Mouse (Mus musculus) MEL (cell line): ENCODE measurements around the gene Efcab2.

Experiments
- CHD1 ChIP-seq: IDR thresholded peaks from 2 replicates; pipeline ENCODE4 v1.6.1; 2012; ENCODE audit warnings: low read depth, mild to moderate bottlenecking, inconsistent platforms, low read length, improper control_type of control experiment
- CTCF ChIP-seq, 3 experiments: IDR thresholded peaks in 2 of 3; conservative IDR thresholded peaks in 1 of 3; 2 replicates each; pipeline ENCODE4 v1.5.1; 2011 to 2012; ENCODE audit warnings: low read length in 3 of 3, low read depth in 2 of 3, mild to moderate bottlenecking in 2 of 3, improper control_type of control experiment in 1 of 3, inconsistent platforms in 1 of 3, mixed read lengths in 1 of 3, moderate library complexity in 1 of 3; ENCODE audit not compliant: control insufficient read depth in 1 of 3, insufficient read depth in 1 of 3, poor library complexity in 1 of 3, severe bottlenecking in 1 of 3
- POLR2A ChIP-seq, 2 experiments: IDR thresholded peaks; 2 replicates each; pipeline ENCODE4 v1.6.1; 2011 to 2012; ENCODE audit warnings: low read length in 2 of 2, mild to moderate bottlenecking in 2 of 2, control low read depth in 1 of 2, improper control_type of control experiment in 1 of 2, low read depth in 1 of 2, moderate library complexity in 1 of 2; ENCODE audit not compliant: control insufficient read depth in 1 of 2, insufficient read depth in 1 of 2, poor library complexity in 1 of 2

DNA sequence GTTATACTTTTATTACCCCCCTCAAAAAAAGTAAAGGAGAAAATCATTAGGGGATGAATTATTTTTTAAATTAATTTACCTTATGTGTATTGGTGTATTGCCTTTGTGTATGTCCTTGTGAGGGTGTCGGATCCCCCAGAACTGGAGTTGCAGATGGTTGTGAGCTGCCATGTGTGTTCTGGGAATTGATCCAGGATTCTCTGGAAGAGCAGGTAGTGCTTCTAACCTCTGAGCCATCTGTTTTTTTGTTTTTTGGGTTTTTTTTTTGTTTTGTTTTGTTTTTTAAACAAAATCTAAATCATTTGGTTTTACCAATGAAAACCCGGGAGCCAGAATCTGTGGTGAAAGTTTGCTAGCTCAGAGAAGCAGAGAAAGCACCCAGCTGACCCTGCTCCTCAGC lies 1.8 kb downstream of the Efcab2 start:
- TF ChIP-seq CHD1 (no peak), POLR2A (IDR thresholded peaks at IDR 0.05; ENCODE audit: control insufficient read depth in 1 of 2, insufficient read depth in 1 of 2, low read depth in 1 of 2, low read length in 2 of 2, poor library complexity in 1 of 2) (no peak), CTCF (IDR thresholded peaks at IDR 0.05 in 2 of 3, conservative IDR thresholded peaks at IDR 0.05 in 1 of 3; ENCODE audit: control insufficient read depth in 1 of 3, insufficient read depth in 1 of 3, low read depth in 2 of 3, low read length in 3 of 3, poor library complexity in 1 of 3, severe bottlenecking in 1 of 3) (no peak)
